Mouse (Mus musculus) cerebellum, adult 2 months (tissue): ENCODE results near the gene Ces2a. TPM values are rescaled to one million over a fixed set of nuclear protein-coding genes. Genes with fewer than 3 reads are reported as not detected.

Experiments used
- DNase-seq, 2 experiments: peaks; one replicate each; pipeline ENCODE4 v3.0.0; 2021
- H3K27ac ChIP-seq: fragments of 200-500 bp; 2 replicates; pipeline ENCODE4 v1.5.1; 2012; ENCODE audit warnings: low read length, control low read depth, inconsistent platforms; ENCODE audit not compliant: insufficient read depth
- H3K27me3 ChIP-seq: fragments of 200-500 bp; 2 replicates; pipeline ENCODE4 v1.6.1; 2012; ENCODE audit warnings: inconsistent platforms, mild to moderate bottlenecking, low read length, moderate library complexity; ENCODE audit not compliant: control insufficient read depth, insufficient read depth
- H3K4me1 ChIP-seq: fragments of 200-500 bp; 2 replicates; pipeline ENCODE4 v1.6.1; 2011; ENCODE audit warnings: low read length; ENCODE audit not compliant: control insufficient read depth, insufficient read depth
- H3K4me3 ChIP-seq: fragments of 200-500 bp; replicated peaks from 2 replicates; pipeline ENCODE3; 2011; ENCODE audit warnings: mild to moderate bottlenecking, low read depth, low read length, control low read depth; ENCODE audit not compliant: insufficient read depth
- CTCF ChIP-seq: fragments of 200-500 bp; IDR thresholded peaks from 2 replicates; pipeline ENCODE4 v1.5.1; 2011; ENCODE audit warnings: low read depth, mild to moderate bottlenecking, control low read depth, low read length, moderate library complexity, borderline replicate concordance; ENCODE audit not compliant: insufficient read depth
- POLR2A ChIP-seq: fragments of 200-500 bp; IDR thresholded peaks from 2 replicates; pipeline ENCODE4 v1.6.1; 2011; ENCODE audit warnings: low read length, control low read depth, borderline replicate concordance; ENCODE audit not compliant: insufficient read depth
- WGBS: fragments of 180-500 bp; shearing (Covaris S2); methylation state at CpG from one replicate; pipeline ENCODE4 v1.1.7; 2018; 5-methylcytosine and 5-hydroxymethylcytosine counted together
- polyA plus RNA-seq: library from polyadenylated mRNA; depleted of rRNA; stranded (reverse); fragments of >200 nt; gene quantifications from 2 replicates; pipeline ENCODE4 v1.2.3, GENCODE M21; 2012

The Ces2a gene
- polyA plus RNA-seq, 1 experiment, result not detected

DNA sequence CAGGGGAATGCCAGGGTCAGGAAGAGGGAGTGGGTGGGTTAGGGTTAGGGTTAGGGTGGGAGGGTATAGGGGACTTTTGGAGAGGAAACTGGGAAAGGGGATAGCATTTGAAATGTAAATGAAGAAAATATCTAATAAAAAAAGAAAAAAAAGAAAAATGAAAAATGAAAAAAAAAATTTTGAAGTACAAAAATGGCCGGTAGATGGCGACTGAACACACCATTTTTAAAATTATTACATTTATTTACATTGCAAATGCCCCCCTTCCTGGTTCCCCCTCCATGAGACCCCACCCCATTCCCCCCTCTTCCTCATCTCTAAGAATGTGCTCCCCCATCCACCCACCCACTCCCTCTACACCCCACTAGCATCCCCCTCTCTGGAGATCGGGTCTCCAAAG is 9.6 kb downstream of the Ces2a start:
- 75% methylated on average over 3 of the region's 3 CpGs for WGBS
- H3K4me3 ChIP-seq, result no peak overlapping the region
- no peaks in the 10 kb centered on the region for H3K27me3 ChIP-seq
- TF ChIP-seq CTCF, result no peak
- TF ChIP-seq POLR2A, result no peak
- H3K27ac ChIP-seq, result no peak overlapping the region
- no peak for DNase-seq
- no peaks in the 10 kb centered on the region for H3K4me1 ChIP-seq

DNA sequence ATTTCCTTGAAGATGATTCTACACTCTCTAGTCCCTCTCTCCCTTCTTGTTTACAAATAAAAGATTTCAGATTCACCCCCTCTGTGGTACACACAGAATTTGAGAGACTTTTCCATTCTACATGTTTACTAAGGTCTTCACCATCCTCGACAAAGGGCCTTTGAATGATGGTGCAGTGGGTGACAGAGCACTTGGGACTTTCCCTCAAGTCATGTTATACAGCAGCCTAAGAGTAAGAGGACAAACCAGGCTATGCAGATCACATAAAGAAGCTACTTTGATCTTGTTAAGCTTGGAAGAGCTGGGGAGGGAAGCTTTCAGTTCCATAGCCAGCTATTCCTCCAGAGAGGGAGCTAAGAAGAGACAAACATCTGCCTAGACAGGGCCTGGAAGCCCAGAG is 19.0 kb downstream of the Ces2a start:
- H3K4me1 ChIP-seq, result no peaks in the 10 kb centered on the region; the same call in 1 of the 2 replicates
- no peak overlapping the region for H3K4me3 ChIP-seq
- no peak overlapping the region for H3K27ac ChIP-seq
- TF ChIP-seq CTCF, result no peak
- TF ChIP-seq POLR2A, result no peak
- no peaks in the 10 kb centered on the region for H3K27me3 ChIP-seq
- no peak for DNase-seq
- WGBS, result 85% methylated on average over 1 of the region's 1 CpGs

DNA sequence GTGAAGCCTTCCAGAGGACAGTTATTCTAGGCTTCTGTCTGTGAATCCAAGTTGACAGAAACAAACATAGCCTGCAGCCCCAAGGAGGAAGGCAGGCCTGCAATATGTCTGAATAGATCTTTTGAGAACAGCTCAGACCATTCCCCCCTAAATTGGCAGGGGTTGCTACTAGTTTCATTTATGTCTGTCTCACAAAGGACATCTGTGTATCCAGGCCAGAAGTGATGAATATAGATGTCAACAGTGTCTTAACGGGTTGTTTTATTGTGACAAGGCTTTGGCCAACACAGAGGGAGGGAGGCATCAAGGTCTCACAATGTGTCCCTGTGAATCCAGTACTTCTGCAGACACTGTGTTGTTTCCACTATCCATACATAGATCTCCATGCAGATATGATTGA is 23.8 kb downstream of the Ces2a start:
- H3K4me1 ChIP-seq, result peaks cover 2% of the 10 kb centered on the region; the same call in 1 of the 2 replicates
- TF ChIP-seq POLR2A, result no peak
- TF ChIP-seq CTCF, result no peak
- H3K4me3 ChIP-seq, result no peak overlapping the region
- H3K27me3 ChIP-seq, result no peaks in the 10 kb centered on the region
- H3K27ac ChIP-seq, result no peak overlapping the region
- 26% methylated on average over 1 of the region's 1 CpGs for WGBS
- no peak for DNase-seq

DNA sequence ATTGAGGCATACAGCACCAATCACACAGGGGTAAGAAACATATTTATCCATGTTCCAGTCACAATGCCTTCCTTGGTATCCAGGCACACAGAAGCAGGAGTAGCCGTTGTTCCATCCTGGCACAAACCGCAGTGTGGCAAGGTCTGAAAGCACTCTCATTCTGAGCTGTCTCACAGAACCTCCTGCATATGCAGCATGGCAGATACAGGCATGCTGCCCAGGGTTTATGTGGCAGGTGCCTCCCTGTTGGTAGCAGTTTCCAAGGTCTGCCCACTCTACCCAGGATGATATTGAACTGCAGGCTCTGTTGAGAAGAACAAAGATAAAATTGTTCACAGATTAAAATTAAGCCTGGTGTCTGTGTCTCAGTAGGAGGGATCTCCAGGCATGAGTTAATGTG is 24.4 kb downstream of the Ces2a start:
- Histone ChIP-seq H3K4me1 (peaks cover 2% of the 10 kb centered on the region; the same call in 1 of the 2 replicates), H3K27me3 (no peaks in the 10 kb centered on the region), H3K27ac (no peak overlapping the region), H3K4me3 (no peak overlapping the region)
- 18% methylated on average over 2 of the region's 2 CpGs for WGBS
- DNase-seq, result peak in 1 of 2 experiments; percentile 9
- TF ChIP-seq POLR2A, result no peak
- TF ChIP-seq CTCF, result no peak

DNA sequence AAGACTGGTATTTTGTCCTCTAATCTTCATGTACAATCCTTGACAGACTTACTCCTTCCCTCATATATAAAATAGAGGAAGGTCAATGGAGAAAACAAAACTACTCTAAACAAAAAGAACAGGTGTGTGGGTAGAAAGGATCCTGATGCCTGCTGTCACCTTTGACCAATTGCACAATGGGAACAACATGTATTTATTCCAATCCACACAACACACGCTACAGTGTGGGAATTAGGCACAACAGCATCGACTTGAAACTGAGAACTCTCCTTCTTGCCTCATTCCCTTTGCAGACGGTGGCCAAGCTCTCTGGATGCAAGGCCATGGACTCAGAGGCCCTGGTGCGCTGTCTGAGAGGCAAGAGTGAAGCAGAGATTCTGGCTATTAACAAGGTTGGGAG is 27.3 kb downstream of the Ces2a start:
- no peak for DNase-seq
- no peaks in the 10 kb centered on the region for H3K27me3 ChIP-seq
- peaks cover 2% of the 10 kb centered on the region; the same call in 1 of the 2 replicates for H3K4me1 ChIP-seq
- TF ChIP-seq CTCF (no peak), POLR2A (no peak)
- H3K27ac ChIP-seq, result no peak overlapping the region
- no peak overlapping the region for H3K4me3 ChIP-seq
- WGBS, result 87% methylated on average over 4 of the region's 4 CpGs

DNA sequence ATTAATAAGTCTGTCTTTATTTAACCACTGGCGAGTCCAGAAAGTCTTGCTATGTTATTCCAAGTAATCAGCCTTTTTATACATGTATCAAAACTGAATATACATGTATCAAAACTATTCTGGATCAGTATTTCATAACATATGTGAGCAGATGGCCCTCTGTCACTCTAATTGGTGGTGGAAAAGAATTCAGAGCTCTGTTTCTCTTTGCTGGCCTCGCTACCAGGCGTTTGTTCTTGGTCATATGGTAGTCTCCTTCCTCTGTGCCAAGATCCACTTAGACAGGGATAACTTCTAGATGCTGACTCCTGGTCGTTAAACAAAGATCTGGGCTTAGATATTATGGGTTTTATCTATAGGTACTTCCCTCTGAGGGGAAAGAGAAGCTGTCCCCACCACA is 32.7 kb downstream of the Ces2a start:
- TF ChIP-seq POLR2A (no peak), CTCF (no peak)
- 28% methylated on average over 4 of the region's 4 CpGs for WGBS
- no peaks in the 10 kb centered on the region for H3K27me3 ChIP-seq
- H3K4me3 ChIP-seq, result no peak overlapping the region
- H3K27ac ChIP-seq, result no peak overlapping the region
- H3K4me1 ChIP-seq, result no peaks in the 10 kb centered on the region
- DNase-seq, result no peak

DNA sequence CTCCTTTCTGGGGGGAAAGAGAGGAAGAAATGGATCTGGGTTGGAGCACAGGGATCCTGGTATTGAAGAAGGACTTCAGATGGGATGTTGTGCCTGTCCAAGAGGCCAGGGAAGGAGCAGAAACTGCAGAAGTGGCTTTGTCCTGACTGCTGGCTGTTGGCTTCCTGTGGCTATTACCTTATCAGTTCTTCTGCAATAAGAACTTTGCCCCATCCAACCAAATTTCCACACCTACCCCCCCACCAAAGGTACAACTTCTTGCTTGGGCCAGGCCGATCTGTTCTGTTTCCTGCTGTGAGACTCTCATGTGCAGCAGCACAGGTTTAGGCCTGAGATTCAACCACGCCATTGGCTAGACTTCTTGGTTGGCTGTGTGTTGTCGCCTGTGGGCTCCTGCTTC is 36.6 kb downstream of the Ces2a start:
- TF ChIP-seq CTCF (no peak), POLR2A (no peak)
- 93% methylated on average over 3 of the region's 3 CpGs for WGBS

DNA sequence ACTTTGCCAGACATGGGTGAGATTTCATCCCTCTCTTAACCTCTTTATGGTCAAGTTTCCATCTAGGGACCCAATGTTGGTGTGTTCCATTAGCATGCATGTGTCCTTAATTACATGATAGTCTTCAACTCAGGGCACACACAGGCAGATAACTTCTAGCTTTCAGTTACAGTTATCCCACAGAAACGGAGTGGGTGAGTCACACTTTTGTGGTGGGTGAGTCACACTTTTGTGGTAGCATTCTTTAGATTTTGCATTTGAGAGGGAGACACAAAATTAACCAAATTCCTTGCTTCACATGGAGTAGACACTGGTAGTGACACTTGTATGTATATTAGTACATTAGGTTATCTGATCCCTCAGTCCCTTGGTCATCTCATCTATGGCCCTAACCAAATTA is 53.2 kb downstream of the Ces2a start:
- Histone ChIP-seq H3K27me3 (no peaks in the 10 kb centered on the region), H3K27ac (no peak overlapping the region), H3K4me3 (no peak overlapping the region), H3K4me1 (no peaks in the 10 kb centered on the region)
- TF ChIP-seq CTCF (no peak), POLR2A (no peak)
- 58% methylated on average over 1 of the region's 1 CpGs for WGBS
- no peak for DNase-seq

More for the DNA sequence above, 36.6 kb downstream of the Ces2a start:
- no peak for DNase-seq
- no peaks in the 10 kb centered on the region for H3K27me3 ChIP-seq
- H3K4me1 ChIP-seq, result no peaks in the 10 kb centered on the region
- no peak overlapping the region for H3K27ac ChIP-seq
- H3K4me3 ChIP-seq, result no peak overlapping the region
